8 mouse cellular contexts compared by ENCODE assay signal in the genomic region with DNA sequence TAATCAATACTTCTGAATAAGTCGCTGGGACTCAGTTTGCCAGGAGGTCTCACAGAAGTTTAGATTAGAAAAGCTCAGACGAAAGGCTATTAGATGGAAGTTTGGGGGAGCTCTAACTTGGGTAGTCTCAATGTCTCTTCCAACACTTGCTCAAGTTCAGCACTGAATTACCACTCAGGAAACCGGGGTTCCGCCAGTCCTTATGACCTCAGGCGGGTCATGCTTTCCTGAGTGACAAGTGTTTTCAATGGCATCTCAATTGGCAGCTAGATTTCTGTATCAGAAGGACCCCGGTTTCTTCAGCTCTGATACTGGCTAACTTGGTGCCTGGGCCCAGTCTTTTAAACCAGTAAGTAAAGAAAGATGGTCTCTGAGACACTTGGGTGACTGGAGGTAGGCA. TPM values are rescaled to one million over a fixed set of nuclear protein-coding genes. Genes with fewer than 3 reads are reported as not detected.
DNase-seq lines count a peak whose midpoint lies in the region; ATAC-seq and TF ChIP-seq lines count a peak whose summit lies in the region.

No protein-coding gene starts in this region.

- ATAC-seq in heart, embryonic 11.5 days (replicated peaks; ENCODE audit: insufficient number of reproducible peaks, low FRiP score, low TSS enrichment) = no peak
- no peak for ATAC-seq in hindbrain, embryonic 13.5 days (ENCODE audit: low FRiP score)

- H3K9me3 ChIP-seq in heart, embryonic 11.5 days (replicated peaks; ENCODE audit: control insufficient read depth, low read length) = no peaks in the 10 kb centered on the region
- no peaks in the 10 kb centered on the region for H3K9me3 ChIP-seq in hindbrain, embryonic 13.5 days
- H3K9me3 ChIP-seq in midbrain, embryonic 10.5 days (replicated peaks) = no peaks in the 10 kb centered on the region

- H3K4me3 ChIP-seq in heart, embryonic 11.5 days (ENCODE audit: low read depth, low read length) = peak overlapping the region; percentile 52
- peak overlapping the region; percentile 81 for H3K4me3 ChIP-seq in bone marrow, adult 2 months (replicated peaks; ENCODE audit: control insufficient read depth, low read depth, low read length)
- peak overlapping the region; percentile 43 for H3K4me3 ChIP-seq in hindbrain, embryonic 13.5 days
- peak overlapping the region; percentile 59 for H3K4me3 ChIP-seq in midbrain, embryonic 10.5 days

- TF ChIP-seq POLR2A in bone marrow, adult 2 months (IDR thresholded peaks at IDR 0.05; ENCODE audit: borderline replicate concordance, control insufficient read depth, low read depth, low read length) = no peak

- no peak overlapping the region for H3K27ac ChIP-seq in heart, embryonic 11.5 days (ENCODE audit: low read depth, low read length)
- H3K27ac ChIP-seq in bone marrow, adult 2 months (ENCODE audit: control insufficient read depth, insufficient read depth, low read depth, low read length, poor library complexity) = peak overlapping the region; percentile 91
- no peak overlapping the region for H3K27ac ChIP-seq in hindbrain, embryonic 13.5 days
- H3K27ac ChIP-seq in midbrain, embryonic 10.5 days (replicated peaks) = no peak overlapping the region

- no peak for TF ChIP-seq CTCF in bone marrow, adult 2 months (IDR thresholded peaks at IDR 0.05; ENCODE audit: control insufficient read depth, insufficient read depth, low read length)

- H3K4me2 ChIP-seq in heart, embryonic 11.5 days = peak overlapping the region; percentile 61
- peak overlapping the region; percentile 80 for H3K4me2 ChIP-seq in hindbrain, embryonic 13.5 days

- DNase-seq in heart, adult 8-10 months (ENCODE audit: low spot score) = no peak
- no peak for DNase-seq in midbrain, embryonic 10.5 days (ENCODE audit: low spot score)
- DNase-seq in left cerebral cortex, postnatal 25 days (ENCODE audit: low spot score in 2 of 2) = no peak
- DNase-seq in layer of hippocampus, postnatal 25 days (ENCODE audit: extremely low spot score in 1 of 2, low spot score in 1 of 2) = no peak
- no peak for DNase-seq in right cerebral cortex, adult 18-20 months

- intact Hi-C loops in left cerebral cortex, postnatal 25 days (cut with DNase I) = no loop called here

- H3K9ac ChIP-seq in heart, embryonic 11.5 days (ENCODE audit: low read depth, low read length) = peak overlapping the region; percentile 69
- no peak overlapping the region for H3K9ac ChIP-seq in hindbrain, embryonic 13.5 days

- H3K4me1 ChIP-seq in heart, embryonic 11.5 days (ENCODE audit: control insufficient read depth, insufficient read depth, low read length) = peaks cover 11% of the 10 kb centered on the region
- no peaks in the 10 kb centered on the region for H3K4me1 ChIP-seq in bone marrow, adult 2 months (ENCODE audit: control insufficient read depth, insufficient read depth, low read length)
- 0 out of 2 replicates have a peak, but pooled peaks cover 4% of the 10 kb centered on the region for H3K4me1 ChIP-seq in hindbrain, embryonic 13.5 days (replicated peaks)
- H3K4me1 ChIP-seq in midbrain, embryonic 10.5 days = peaks cover 13% of the 10 kb centered on the region

- H3K27me3 ChIP-seq in heart, embryonic 11.5 days (ENCODE audit: control insufficient read depth, insufficient read depth, low read length) = peaks cover 11% of the 10 kb centered on the region; the same call in 1 of the 2 replicates
- peaks cover 50% of the 10 kb centered on the region for H3K27me3 ChIP-seq in hindbrain, embryonic 13.5 days
- peaks cover 99% of the 10 kb centered on the region for H3K27me3 ChIP-seq in midbrain, embryonic 10.5 days (ENCODE audit: low read depth, poor library complexity, severe bottlenecking)

- H3K36me3 ChIP-seq in heart, embryonic 11.5 days (ENCODE audit: control insufficient read depth, insufficient read depth, low read length) = no peaks in the 10 kb centered on the region
- no peaks in the 10 kb centered on the region for H3K36me3 ChIP-seq in hindbrain, embryonic 13.5 days
- H3K36me3 ChIP-seq in midbrain, embryonic 10.5 days = no peaks in the 10 kb centered on the region

- WGBS in heart, embryonic 11.5 days (ENCODE audit: insufficient replicate concordance) = 32% methylated on average over 6 of the region's 6 CpGs
- 28% methylated on average over 6 of the region's 6 CpGs for WGBS in bone marrow, adult 2 months
- 35% methylated on average over 6 of the region's 6 CpGs for WGBS in hindbrain, embryonic 13.5 days
- WGBS in midbrain, embryonic 10.5 days = 44% methylated on average over 6 of the region's 6 CpGs

RNA-seq across cellular contexts. Expression of a gene that starts 40.2 kb away (rescaled TPM):
- polyA plus RNA-seq in heart, embryonic 11.5 days (2014; fragmentation: Nextera tagmentation; extraction: Ambion mirVana) = 7.9 and 11.8 TPM in 2 replicates
- total RNA-seq in heart, adult 8-10 months (2022) = 10 to 100 TPM; 26.1 to 28.2 (median 26.4) TPM
- polyA plus RNA-seq in bone marrow, adult 2 months (2011; ENCODE audit: insufficient read depth, insufficient read length, low replicate concordance, missing spikeins) = 5.1 and 6.2 TPM in 2 replicates
- 5.6 and 6.0 TPM in 2 replicates for polyA plus RNA-seq in hindbrain, embryonic 13.5 days (2015; fragmentation: Nextera tagmentation; extraction: Ambion mirVana)
- 14.8 and 16.4 TPM in 2 replicates for polyA plus RNA-seq in midbrain, embryonic 10.5 days (2016; fragmentation: Nextera tagmentation; extraction: Ambion mirVana)
- 10 to 100 TPM; 45.7 to 50.6 TPM for total RNA-seq in left cerebral cortex, postnatal 25 days (2021)
- 1 to 10 TPM; 5.5 to 8.5 TPM for total RNA-seq in layer of hippocampus, postnatal 25 days (2021)
